Mouse (Mus musculus) midbrain, embryonic 11.5 days (tissue): ENCODE measurements around the gene Slc17a8. TPM values are rescaled to one million over a fixed set of nuclear protein-coding genes. Genes with fewer than 3 reads are reported as not detected.
"Not testable (repeated sequence)": the region's sequence is repeated elsewhere in the genome, so short reads cannot be mapped to it uniquely, and the experiment has no call there.

Source experiments
- ATAC-seq: fragments of 200-750 bp; cut with Nextera tagmentation; 2 replicates; pipeline ENCODE4 v1.8.0; 2017; ENCODE audit warnings: moderate TSS enrichment, moderate library complexity; ENCODE audit not compliant: low FRiP score
- DNase-seq: peaks from one replicate; pipeline ENCODE4 v3.0.0; 2015; ENCODE audit warnings: low spot score; ENCODE audit errors: missing footprints
- H3K27ac ChIP-seq: fragments of 300-500 bp; sonication (generic); 2 replicates; pipeline ENCODE4 v1.5.1; 2014; ENCODE audit warnings: low read depth, low read length
- H3K27me3 ChIP-seq: fragments of 300-500 bp; sonication (generic); 2 replicates; pipeline ENCODE4 v1.6.1; 2014; ENCODE audit warnings: mild to moderate bottlenecking, low read length, moderate library complexity, mixed read lengths; ENCODE audit not compliant: control insufficient read depth, insufficient read depth
- H3K36me3 ChIP-seq: fragments of 300-500 bp; sonication (generic); 2 replicates; pipeline ENCODE4 v1.6.1; 2014; ENCODE audit warnings: mild to moderate bottlenecking, low read length, moderate library complexity, mixed read lengths; ENCODE audit not compliant: control insufficient read depth, insufficient read depth
- H3K4me1 ChIP-seq: fragments of 300-500 bp; sonication (generic); 2 replicates; pipeline ENCODE4 v1.6.1; 2014; ENCODE audit warnings: low read length; ENCODE audit not compliant: control insufficient read depth, insufficient read depth
- H3K4me2 ChIP-seq: fragments of 300-500 bp; sonication (generic); 2 replicates; pipeline ENCODE4 v1.6.1; 2014; ENCODE audit warnings: mild to moderate bottlenecking, moderate library complexity
- H3K4me3 ChIP-seq: fragments of 300-500 bp; sonication (generic); 2 replicates; pipeline ENCODE4 v1.5.1; 2014; ENCODE audit warnings: low read depth, low read length
- H3K9ac ChIP-seq: fragments of 300-500 bp; sonication (generic); 2 replicates; pipeline ENCODE4 v1.6.1; 2014; ENCODE audit warnings: low read length
- H3K9me3 ChIP-seq: fragments of 300-500 bp; sonication (generic); 2 replicates; pipeline ENCODE4 v1.6.1; 2016; ENCODE audit warnings: low read length; ENCODE audit not compliant: control insufficient read depth
- WGBS: fragments of 180-500 bp; shearing (Covaris S2); extraction: QIAGEN DNeasy Blood & Tissue Kit; methylation state at CpG from one replicate; pipeline ENCODE4 v1.1.7; 2014; 5-methylcytosine and 5-hydroxymethylcytosine counted together
- polyA plus RNA-seq: library from polyadenylated mRNA; unstranded; fragments of >200 nt; fragmentation: Nextera tagmentation; extraction: Ambion mirVana; gene quantifications from 2 replicates; pipeline ENCODE4 v1.2.1, GENCODE M21; 2014

Slc17a8 gene
- 0.42 and 0.86 TPM in 2 replicates for polyA plus RNA-seq

- Histone ChIP-seq H3K9me3 (no peaks in the 10 kb centered on the region), H3K27ac (no peak within 1 kb of the TSS), H3K4me3 (no peak within 1 kb of the TSS), H3K9ac (no peak within 1 kb of the TSS; the same call in 1 of the 2 replicates), H3K27me3 (no peaks in the 10 kb centered on the region), H3K36me3 (no peaks in the 10 kb centered on the region), H3K4me1 (peaks cover 3% of the 10 kb centered on the region; the same call in 1 of the 2 replicates), H3K4me2 (peak within 1 kb of the TSS; percentile 0; the same call in 1 of the 2 replicates)
- 21% methylated on average over 7 of the region's 7 CpGs for WGBS
- ATAC-seq = no peak
- peak; percentile 86 for DNase-seq
These were observed at the start of gene Slc17a8 for GRCm38 (mm10) chr10:89621129-89621528. Slc17a8 (minus strand) TSS chr10:89621253.

- DNase-seq, H3K27ac ChIP-seq, H3K36me3 ChIP-seq, H3K4me1 ChIP-seq, H3K4me3 ChIP-seq, ATAC-seq, H3K4me2 ChIP-seq, H3K9me3 ChIP-seq, H3K9ac ChIP-seq, H3K27me3 ChIP-seq: not testable (repeated sequence)
- WGBS = 95% methylated on average over 5 of the region's 5 CpGs
These were observed 49.3 kb upstream of the Slc17a8 start for GRCm38 (mm10) chr10:89670371-89670770.

GRCm38 (mm10) chr10:89667571-89667970, 46.5 kb upstream of the Slc17a8 start:
- Histone ChIP-seq H3K27ac (no peak overlapping the region), H3K4me3 (no peak overlapping the region), H3K9ac (no peak overlapping the region), H3K36me3 (no peaks in the 10 kb centered on the region), H3K9me3 (no peaks in the 10 kb centered on the region), H3K4me1 (no peaks in the 10 kb centered on the region), H3K27me3 (no peaks in the 10 kb centered on the region), H3K4me2 (no peak overlapping the region)
- DNase-seq (no peak), ATAC-seq (no peak)
- whole genome bisulfite sequencing = 87% methylated on average over 7 of the region's 7 CpGs

GRCm38 (mm10) chr10:89665679-89666078, 44.6 kb upstream of the Slc17a8 start:
- Histone ChIP-seq H3K27ac (no peak overlapping the region), H3K4me2 (no peak overlapping the region), H3K4me3 (no peak overlapping the region), H3K36me3 (no peaks in the 10 kb centered on the region), H3K27me3 (no peaks in the 10 kb centered on the region), H3K9ac (no peak overlapping the region), H3K4me1 (no peaks in the 10 kb centered on the region), H3K9me3 (no peaks in the 10 kb centered on the region)
- no peak for ATAC-seq
- no peak for DNase-seq
- WGBS = 96% methylated on average over 9 of the region's 9 CpGs

GRCm38 (mm10) chr10:89664977-89665645, 44.1 kb upstream of the Slc17a8 start:
- DNase-seq = no peak
- Histone ChIP-seq H3K36me3 (no peaks in the 10 kb centered on the region), H3K27me3 (no peaks in the 10 kb centered on the region), H3K9ac (no peak overlapping the region), H3K27ac (no peak overlapping the region), H3K4me3 (no peak overlapping the region), H3K9me3 (no peaks in the 10 kb centered on the region), H3K4me1 (no peaks in the 10 kb centered on the region), H3K4me2 (no peak overlapping the region)
- ATAC-seq = no peak
- 93% methylated on average over 8 of the region's 8 CpGs for WGBS

- DNase-seq (no peak), ATAC-seq (no peak)
- H3K4me3 ChIP-seq = no peak overlapping the region
- no peak overlapping the region for H3K27ac ChIP-seq
- H3K9me3 ChIP-seq = no peaks in the 10 kb centered on the region
- peaks cover 10% of the 10 kb centered on the region; the same call in 1 of the 2 replicates for H3K36me3 ChIP-seq
- WGBS = 93% methylated on average over 5 of the region's 5 CpGs
- H3K4me1 ChIP-seq = no peaks in the 10 kb centered on the region
- no peak overlapping the region for H3K4me2 ChIP-seq
- H3K9ac ChIP-seq = no peak overlapping the region
- no peaks in the 10 kb centered on the region for H3K27me3 ChIP-seq
These were observed 35.3 kb upstream of the Slc17a8 start for GRCm38 (mm10) chr10:89656366-89656765.

- Histone ChIP-seq H3K9me3 (no peaks in the 10 kb centered on the region), H3K9ac (no peak overlapping the region), H3K4me1 (no peaks in the 10 kb centered on the region), H3K4me3 (no peak overlapping the region), H3K27ac (no peak overlapping the region), H3K27me3 (no peaks in the 10 kb centered on the region), H3K36me3 (peaks cover 10% of the 10 kb centered on the region; the same call in 1 of the 2 replicates), H3K4me2 (no peak overlapping the region)
- ATAC-seq (no peak), DNase-seq (no peak)
- WGBS = 92% methylated on average over 8 of the region's 8 CpGs
These were observed 31.9 kb upstream of the Slc17a8 start for GRCm38 (mm10) chr10:89652912-89653311.

- Histone ChIP-seq H3K27ac (no peak overlapping the region), H3K4me1 (no peaks in the 10 kb centered on the region), H3K36me3 (peaks cover 8% of the 10 kb centered on the region; the same call in 1 of the 2 replicates), H3K9ac (no peak overlapping the region), H3K27me3 (no peaks in the 10 kb centered on the region), H3K9me3 (no peaks in the 10 kb centered on the region), H3K4me3 (no peak overlapping the region), H3K4me2 (no peak overlapping the region)
- no peak for ATAC-seq
- no peak for DNase-seq
- WGBS = 76% methylated on average over 1 of the region's 1 CpGs
These were observed 30.6 kb upstream of the Slc17a8 start for GRCm38 (mm10) chr10:89651691-89652090.

- Histone ChIP-seq H3K9me3 (no peaks in the 10 kb centered on the region), H3K27ac (no peak overlapping the region), H3K27me3 (no peaks in the 10 kb centered on the region), H3K4me3 (no peak overlapping the region), H3K4me2 (no peak overlapping the region), H3K4me1 (no peaks in the 10 kb centered on the region), H3K9ac (no peak overlapping the region), H3K36me3 (peaks cover 3% of the 10 kb centered on the region; the same call in 1 of the 2 replicates)
- 94% methylated on average over 9 of the region's 9 CpGs for WGBS
- no peak for ATAC-seq
- no peak for DNase-seq
These were observed 25.9 kb upstream of the Slc17a8 start for GRCm38 (mm10) chr10:89646918-89647317.
